Mouse (Mus musculus) testis, adult 2 months (tissue): Measurements from ENCODE around the gene Scube2. TPM values are rescaled to one million over a fixed set of nuclear protein-coding genes. Genes with fewer than 3 reads are reported as not detected.

Experiments used
- H3K27ac ChIP-seq: fragments of 200-500 bp; 2 replicates; pipeline ENCODE4 v1.5.1; 2012; ENCODE audit warnings: low read depth, low read length; ENCODE audit not compliant: control insufficient read depth, insufficient read depth
- H3K27me3 ChIP-seq: fragments of 200-500 bp; 2 replicates; pipeline ENCODE4 v1.6.1; 2012; ENCODE audit warnings: mild to moderate bottlenecking, low read length, moderate library complexity; ENCODE audit not compliant: control insufficient read depth, insufficient read depth
- H3K36me3 ChIP-seq: fragments of 200-500 bp; 2 replicates; pipeline ENCODE4 v1.6.1; 2012; ENCODE audit warnings: mild to moderate bottlenecking, low read length; ENCODE audit not compliant: control insufficient read depth, insufficient read depth
- H3K4me1 ChIP-seq: fragments of 200-500 bp; 2 replicates; pipeline ENCODE4 v1.6.1; 2012; ENCODE audit warnings: low read length; ENCODE audit not compliant: control insufficient read depth, insufficient read depth
- H3K4me3 ChIP-seq: fragments of 200-500 bp; 2 replicates; pipeline ENCODE4 v1.5.1; 2012; ENCODE audit warnings: low read depth, mild to moderate bottlenecking, low read length, moderate library complexity, mixed read lengths; ENCODE audit not compliant: control insufficient read depth
- CTCF ChIP-seq: fragments of 200-500 bp; IDR thresholded peaks from 2 replicates; pipeline ENCODE4 v1.5.1; 2012; ENCODE audit warnings: low read depth, mild to moderate bottlenecking, inconsistent platforms, low read length, moderate library complexity; ENCODE audit not compliant: control insufficient read depth, insufficient read depth, insufficient replicate concordance
- POLR2A ChIP-seq: fragments of 200-500 bp; IDR thresholded peaks from 2 replicates; pipeline ENCODE4 v1.6.1; 2012; ENCODE audit warnings: low read depth, mild to moderate bottlenecking, inconsistent platforms, low read length, moderate library complexity; ENCODE audit not compliant: control insufficient read depth
- polyA plus RNA-seq: library from polyadenylated mRNA; depleted of rRNA; stranded (reverse); fragments of >200 nt; gene quantifications from 2 replicates; pipeline ENCODE4 v1.2.3, GENCODE M21; 2012

The Scube2 gene
- polyA plus RNA-seq, 1 experiment = 8.7 TPM

DNA sequence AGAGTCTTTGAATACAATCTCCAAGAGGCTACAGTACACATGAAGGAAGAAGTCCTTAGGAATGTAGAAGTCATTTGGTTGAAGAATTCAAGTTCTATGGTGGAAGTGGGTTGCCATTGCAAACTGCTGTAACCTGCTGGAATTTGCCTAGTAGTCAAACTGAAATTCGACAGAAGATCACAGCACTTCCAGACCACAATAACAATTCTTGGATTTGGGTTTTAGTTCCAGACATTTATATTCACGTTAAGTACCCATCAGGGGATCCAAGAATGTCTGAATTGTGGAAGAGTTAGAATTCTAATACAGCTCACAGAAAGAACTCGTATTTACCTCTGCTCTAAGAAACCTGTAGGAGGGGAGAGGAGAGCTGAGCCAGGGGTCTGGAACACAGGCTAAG, 14.9 kb downstream of the Scube2 start:
- H3K4me3 ChIP-seq = no peak overlapping the region
- no peaks in the 10 kb centered on the region for H3K36me3 ChIP-seq
- H3K4me1 ChIP-seq = no peaks in the 10 kb centered on the region
- H3K27ac ChIP-seq = no peak overlapping the region
- TF ChIP-seq CTCF (no peak), POLR2A (no peak)
- H3K27me3 ChIP-seq = no peaks in the 10 kb centered on the region

- Histone ChIP-seq H3K27me3 (no peaks in the 10 kb centered on the region), H3K27ac (no peak overlapping the region), H3K4me3 (no peak overlapping the region), H3K4me1 (no peaks in the 10 kb centered on the region), H3K36me3 (no peaks in the 10 kb centered on the region)
- TF ChIP-seq POLR2A (no peak), CTCF (no peak)
Observed at GRCm38 (mm10) chr7:109849750-109850434, 15.6 kb downstream of the Scube2 start.

DNA sequence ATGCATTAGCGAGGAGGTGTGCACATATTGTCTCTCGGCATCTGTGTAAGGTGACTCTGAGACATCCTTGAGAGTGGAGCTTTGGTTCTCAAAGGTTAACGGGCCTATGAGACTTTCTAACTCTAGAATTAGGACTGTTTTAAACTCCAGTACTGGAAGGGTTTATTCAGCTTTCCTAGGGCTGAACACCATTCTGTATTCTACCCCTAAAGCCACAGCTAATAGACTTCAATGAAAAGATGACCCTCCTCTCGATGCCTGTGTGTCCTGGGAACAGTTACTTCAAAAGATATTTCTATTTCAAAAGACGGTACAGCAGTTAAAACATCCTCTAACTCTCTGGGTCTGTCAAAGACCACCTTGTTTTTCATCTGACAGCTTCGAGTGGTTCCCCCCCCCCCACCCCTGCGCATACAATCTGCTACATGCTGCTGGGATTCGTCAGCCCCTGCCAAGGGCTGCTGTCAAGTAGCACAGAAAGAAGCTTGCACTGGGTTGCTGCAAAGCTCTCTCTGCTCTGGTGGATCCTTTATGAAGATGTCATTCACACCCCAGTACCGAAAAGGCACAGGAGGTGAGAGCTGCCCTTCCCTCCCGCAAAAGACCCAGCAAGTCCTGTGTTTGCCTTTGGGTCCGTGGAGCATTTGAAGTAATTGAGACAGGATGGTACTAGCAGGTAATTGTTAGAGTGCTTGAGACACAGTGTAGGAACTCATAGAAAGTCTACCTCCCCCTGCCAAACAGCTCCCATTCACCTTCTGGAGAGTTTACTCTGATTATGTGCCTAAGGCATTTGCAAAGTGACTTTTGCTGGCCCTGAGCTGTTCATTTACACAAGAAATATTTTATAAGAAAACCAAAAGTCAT, 16.4 kb downstream of the Scube2 start:
- H3K4me3 ChIP-seq = no peak overlapping the region
- no peaks in the 10 kb centered on the region for H3K4me1 ChIP-seq
- H3K27ac ChIP-seq = no peak overlapping the region
- no peaks in the 10 kb centered on the region for H3K36me3 ChIP-seq
- TF ChIP-seq CTCF (no peak), POLR2A (no peak)
- no peaks in the 10 kb centered on the region for H3K27me3 ChIP-seq

GRCm38 (mm10) chr7:109844100-109844499, 21.4 kb downstream of the Scube2 start:
- Histone ChIP-seq H3K27ac (no peak overlapping the region), H3K4me3 (no peak overlapping the region), H3K4me1 (no peaks in the 10 kb centered on the region; the same call in 1 of the 2 replicates), H3K27me3 (no peaks in the 10 kb centered on the region), H3K36me3 (no peaks in the 10 kb centered on the region)
- TF ChIP-seq POLR2A (no peak), CTCF (no peak)

DNA sequence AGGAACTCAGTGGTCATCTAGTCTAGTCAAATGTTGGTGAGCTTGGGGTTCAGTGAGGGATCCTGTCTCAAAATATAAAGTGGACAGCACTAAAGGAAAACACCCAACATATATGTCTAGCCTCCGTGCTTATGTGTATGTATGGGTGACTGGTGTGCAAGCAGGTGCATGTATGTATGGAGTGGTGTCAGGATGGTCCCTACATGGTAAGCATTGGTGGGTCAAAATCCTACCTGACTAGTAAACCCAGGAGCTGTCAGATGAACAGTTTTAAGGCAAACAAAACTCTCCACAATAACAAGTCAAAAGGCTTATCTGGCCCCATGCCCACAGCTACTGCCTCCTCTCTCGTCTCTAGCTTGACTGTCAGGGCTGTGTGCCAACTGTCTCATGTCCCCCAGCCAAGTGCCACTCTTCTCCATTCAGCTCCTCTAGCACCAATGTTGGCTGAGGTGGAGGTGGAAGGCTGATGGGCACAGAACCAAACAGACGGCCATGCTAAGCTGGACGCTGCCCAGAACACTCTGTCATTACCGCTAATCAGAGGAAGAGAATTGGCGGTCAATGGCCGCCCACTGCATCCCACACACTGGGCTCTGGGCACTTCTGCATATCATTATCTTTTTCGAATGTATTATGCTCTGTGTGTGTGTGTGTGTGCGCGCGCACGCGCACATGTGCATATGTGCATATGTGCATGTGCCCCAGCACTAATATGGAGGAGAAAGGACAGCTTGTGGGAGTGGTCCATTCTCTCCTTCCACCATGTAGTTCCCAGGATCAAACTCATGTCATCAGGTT, 23.7 kb downstream of the Scube2 start:
- TF ChIP-seq POLR2A (no peak), CTCF (no peak)

GRCm38 (mm10) chr7:109841031-109841430, 24.4 kb downstream of the Scube2 start:
- TF ChIP-seq CTCF (no peak), POLR2A (no peak)
- Histone ChIP-seq H3K27ac (no peak overlapping the region), H3K36me3 (no peaks in the 10 kb centered on the region), H3K27me3 (no peaks in the 10 kb centered on the region), H3K4me3 (peak overlapping the region; percentile 60), H3K4me1 (no peaks in the 10 kb centered on the region; the same call in 1 of the 2 replicates)

More for the DNA sequence above, 23.7 kb downstream of the Scube2 start:
- Histone ChIP-seq H3K4me3 (peak overlapping the region; percentile 59), H3K36me3 (no peaks in the 10 kb centered on the region), H3K4me1 (no peaks in the 10 kb centered on the region; the same call in 1 of the 2 replicates), H3K27ac (no peak overlapping the region), H3K27me3 (no peaks in the 10 kb centered on the region)
